Mouse (Mus musculus): ENCODE results near the gene Epp13. TPM values are rescaled to one million over a fixed set of nuclear protein-coding genes. Genes with fewer than 3 reads are reported as not detected.

Gene Epp13
- polyA plus RNA-seq, 1 experiment from 2014 or later = not detected

GRCm38 (mm10) chr7:6331233-6331956 is 78.9 kb downstream of the Epp13 start, which contains the start of gene Zfp583:
Gene Zfp583 (minus strand): TSS chr7:6331285.
- Histone ChIP-seq H3K4me1 (ENCODE audit: insufficient read depth) (0 out of 2 replicates have a peak, but pooled peaks cover 4% of the 10 kb centered on the region), H3K27ac (ENCODE audit: low read depth) (peak within 1 kb of the TSS; percentile 83), H3K9me3 (ENCODE audit: low read depth, low read length) (no peaks in the 10 kb centered on the region), H3K9ac (peak within 1 kb of the TSS; percentile 71), H3K4me3 (ENCODE audit: low read depth, low read length) (peak within 1 kb of the TSS; percentile 45), H3K36me3 (ENCODE audit: insufficient read depth) (peaks cover 3% of the 10 kb centered on the region; the same call in 1 of the 2 replicates), H3K4me2 (peak within 1 kb of the TSS; percentile 74), H3K27me3 (ENCODE audit: insufficient read depth, low read length) (no peaks in the 10 kb centered on the region)
- WGBS = 5% methylated on average over 31 of the region's 31 CpGs
- TF ChIP-seq CTCF (IDR thresholded peaks at IDR 0.05; ENCODE audit: low read depth) = no peak
- peak; percentile 95 for ATAC-seq (ENCODE audit: insufficient read depth)
- DNase-seq = peak; percentile 94

Other genes starting within 250 kb of the Epp13 start
- not detected in 2 replicates for gene Vmn1r65, start 241.7 kb upstream of the Epp13 start, polyA plus RNA-seq (2014; fragmentation: Nextera tagmentation; extraction: Ambion mirVana)
- gene Nlrp4c, start 207.5 kb upstream of the Epp13 start, polyA plus RNA-seq (2014; fragmentation: Nextera tagmentation; extraction: Ambion mirVana) = not detected in 2 replicates
- 12.7 and 14.9 TPM in 2 replicates for gene Zfp787, start 96.7 kb upstream of the Epp13 start, polyA plus RNA-seq (2014; fragmentation: Nextera tagmentation; extraction: Ambion mirVana)
- gene Zfp444, start 80.5 kb upstream of the Epp13 start, polyA plus RNA-seq (2014; fragmentation: Nextera tagmentation; extraction: Ambion mirVana) = 57.3 TPM in 2 replicates
- not detected in 2 replicates for gene Galp, start 55.6 kb upstream of the Epp13 start, polyA plus RNA-seq (2014; fragmentation: Nextera tagmentation; extraction: Ambion mirVana)
- gene Zscan5b, start 30.4 kb upstream of the Epp13 start, polyA plus RNA-seq (2014; fragmentation: Nextera tagmentation; extraction: Ambion mirVana) = not detected in 2 replicates
- gene Zfp667, start 33.9 kb downstream of the Epp13 start, polyA plus RNA-seq (2014; fragmentation: Nextera tagmentation; extraction: Ambion mirVana) = 5.8 and 6.0 TPM in 2 replicates
- gene Zfp583, start 78.6 kb downstream of the Epp13 start, polyA plus RNA-seq (2014; fragmentation: Nextera tagmentation; extraction: Ambion mirVana) = 5.3 and 6.6 TPM in 2 replicates
- 1.2 and 1.6 TPM in 2 replicates for gene Gm3854, start 91.0 kb downstream of the Epp13 start, polyA plus RNA-seq (2014; fragmentation: Nextera tagmentation; extraction: Ambion mirVana)
- gene Zfp78, start 110.6 kb downstream of the Epp13 start, polyA plus RNA-seq (2014; fragmentation: Nextera tagmentation; extraction: Ambion mirVana) = 2.1 and 2.7 TPM in 2 replicates
- gene Zfp28, start 130.6 kb downstream of the Epp13 start, polyA plus RNA-seq (2014; fragmentation: Nextera tagmentation; extraction: Ambion mirVana) = 9.6 and 11.9 TPM in 2 replicates
- 0.22 and 0.61 TPM in 2 replicates for gene Smim17, start 146.0 kb downstream of the Epp13 start, polyA plus RNA-seq (2014; fragmentation: Nextera tagmentation; extraction: Ambion mirVana)
- not detected in 2 replicates for gene Gm20715, start 157.6 kb downstream of the Epp13 start, polyA plus RNA-seq (2014; fragmentation: Nextera tagmentation; extraction: Ambion mirVana)
- not detected in 2 replicates for gene Olfr1344, start 186.0 kb downstream of the Epp13 start, polyA plus RNA-seq (2014; fragmentation: Nextera tagmentation; extraction: Ambion mirVana)
- gene Olfr1336, start 203.5 kb downstream of the Epp13 start, polyA plus RNA-seq (2014; fragmentation: Nextera tagmentation; extraction: Ambion mirVana) = not detected in 2 replicates
- gene Olfr1346, start 214.4 kb downstream of the Epp13 start, polyA plus RNA-seq (2014; fragmentation: Nextera tagmentation; extraction: Ambion mirVana) = not detected in 2 replicates
- not detected in 2 replicates for gene Olfr5, start 234.2 kb downstream of the Epp13 start, polyA plus RNA-seq (2014; fragmentation: Nextera tagmentation; extraction: Ambion mirVana)
- gene Olfr1347, start 247.0 kb downstream of the Epp13 start, polyA plus RNA-seq (2014; fragmentation: Nextera tagmentation; extraction: Ambion mirVana) = not detected in 2 replicates

Data from lung, embryonic 14.5 days (tissue).